Mouse (Mus musculus) adrenal gland, postnatal 10 days (tissue): ENCODE measurements around the gene Slc35a5. TPM values are rescaled to one million over a fixed set of nuclear protein-coding genes. Genes with fewer than 3 reads are reported as not detected.

Experiments
- DNase-seq: peaks from one replicate; pipeline ENCODE4 v3.0.0; 2021; ENCODE audit warnings: mixed read lengths
- total RNA-seq, 2 experiments: library from RNA; stranded (reverse); gene quantifications; 2 replicates each; pipeline ENCODE4 v1.2.3; 2021

The Slc35a5 gene
- total RNA-seq, 2 experiments from 2014 or later, result 23.2 to 26.2 TPM

DNA sequence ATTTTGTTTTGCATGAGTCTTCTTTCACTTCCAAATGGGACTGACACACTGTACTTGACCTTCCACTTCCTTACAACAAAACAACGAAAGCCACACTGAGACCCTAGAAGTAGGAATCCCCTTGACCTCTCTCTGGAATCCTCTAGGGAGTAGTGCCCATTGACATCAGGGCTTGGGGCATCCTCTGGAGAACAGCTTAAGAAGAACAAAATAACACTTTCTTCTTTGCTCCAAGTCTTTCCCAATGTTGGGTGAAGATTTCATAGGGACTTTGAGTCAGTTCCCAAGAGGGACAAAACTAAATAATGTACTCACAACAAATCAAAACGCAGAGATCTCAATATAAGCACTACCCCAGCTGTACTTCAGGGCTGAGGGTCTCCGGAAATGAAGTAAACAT is 39.7 kb downstream of the Slc35a5 start:
- DNase-seq, result no peak

DNA sequence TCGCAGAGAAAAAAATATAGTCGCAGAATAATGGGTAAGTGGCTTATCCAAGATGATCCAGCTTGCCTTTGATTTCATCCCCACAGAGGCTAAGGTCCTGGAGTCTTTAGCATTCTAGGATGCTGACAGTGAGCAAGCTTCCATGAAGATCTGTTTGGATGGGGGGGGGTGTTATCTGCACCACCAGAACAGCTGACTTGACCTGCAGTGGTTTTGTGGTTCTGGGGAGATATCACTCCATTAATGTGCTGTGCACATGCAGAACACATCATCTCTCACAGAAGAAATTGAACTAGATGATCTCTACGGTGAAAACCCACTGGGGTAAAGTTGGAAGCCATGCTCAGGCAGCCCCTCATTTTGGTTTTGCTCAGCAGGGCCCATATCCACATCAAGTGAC is 41.3 kb downstream of the Slc35a5 start:
- no peak for DNase-seq

DNA sequence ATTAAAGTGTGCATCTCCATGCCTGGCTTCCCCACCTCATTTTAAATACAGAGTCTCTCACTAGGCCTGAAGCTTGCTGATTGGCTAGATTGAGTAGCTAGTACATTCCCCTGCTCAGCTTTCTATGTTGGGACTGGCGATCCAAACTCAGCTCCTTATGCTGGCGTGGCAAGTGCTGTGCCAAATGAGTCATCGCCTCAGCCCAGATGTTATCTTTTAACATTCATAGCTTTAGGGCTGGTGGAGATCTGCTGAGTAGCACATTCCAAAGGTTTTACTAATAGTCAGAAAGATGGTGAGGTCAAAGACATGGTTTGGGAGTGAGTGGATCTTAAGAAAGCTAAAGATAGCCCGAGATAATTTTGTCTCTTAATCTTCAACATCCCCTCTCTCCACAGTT is 48.0 kb downstream of the Slc35a5 start:
- peak; percentile 60 for DNase-seq

DNA sequence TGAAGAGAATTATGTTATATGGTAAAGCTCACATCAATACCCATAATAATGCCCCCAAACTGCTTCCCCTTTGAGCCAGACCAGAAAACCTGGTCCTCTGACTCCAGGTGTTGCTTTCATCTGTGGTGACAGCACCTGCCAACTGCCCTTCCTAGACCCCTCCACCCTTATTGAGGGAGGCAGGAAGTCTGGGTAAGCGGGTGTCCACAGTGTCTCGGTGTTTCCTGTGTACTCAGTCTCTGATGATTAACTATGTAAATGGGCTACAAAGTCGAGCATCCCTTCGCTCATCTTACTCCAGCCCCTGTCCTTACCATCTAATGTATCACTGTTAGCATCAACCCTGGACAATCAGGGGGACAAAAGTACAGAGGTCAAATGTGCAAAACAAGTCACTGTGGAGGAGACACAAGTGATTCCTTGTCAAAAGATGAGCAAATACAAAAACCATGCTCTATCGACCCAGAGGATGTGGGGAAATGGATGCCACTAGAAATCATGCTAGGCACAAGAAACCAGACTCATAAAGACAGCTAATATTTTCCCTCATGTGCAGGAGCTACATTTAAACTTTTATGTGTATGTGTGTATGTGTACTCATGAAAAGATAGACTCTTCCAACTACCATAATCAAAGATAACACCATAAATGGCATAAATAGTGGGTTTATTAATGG is 50.2 kb downstream of the Slc35a5 start:
- no peak for DNase-seq

DNA sequence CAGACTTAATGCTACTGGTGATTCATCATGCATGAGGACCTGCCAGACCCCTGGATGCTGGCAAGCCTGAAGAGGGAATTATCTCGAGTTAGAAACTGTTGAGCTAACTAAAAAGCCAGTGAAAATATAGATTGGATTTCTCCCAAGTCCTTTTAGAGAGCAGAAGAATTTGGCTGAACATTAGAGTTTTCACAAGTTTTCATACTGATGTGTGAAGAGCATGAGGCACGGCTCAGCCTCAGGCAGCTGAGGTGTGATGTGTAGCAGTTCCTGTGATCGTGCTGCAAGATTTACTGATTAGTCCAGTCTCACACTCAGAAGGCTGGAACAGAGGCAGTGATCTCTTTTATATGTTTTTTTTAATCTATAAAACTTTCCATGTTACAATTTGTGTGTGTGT is 53.5 kb downstream of the Slc35a5 start:
- DNase-seq, result no peak

DNA sequence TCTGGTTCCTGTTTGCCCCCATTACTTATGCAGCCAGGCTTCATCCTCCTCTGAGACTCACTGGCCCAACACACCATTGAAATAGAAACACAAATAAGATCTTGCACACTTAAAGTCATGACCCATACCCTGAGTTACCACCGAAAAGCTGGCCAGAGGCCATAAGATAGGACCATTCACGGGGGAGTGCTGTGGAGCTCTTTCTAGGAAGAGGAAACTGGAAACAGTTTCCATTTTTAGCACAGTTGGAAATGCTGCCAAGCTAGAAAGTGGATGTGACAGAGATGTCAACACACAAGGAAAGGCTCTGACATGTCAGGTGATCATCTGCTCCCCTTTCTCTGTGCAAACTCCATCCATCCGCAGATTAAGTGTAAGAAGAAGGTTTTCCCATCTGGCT is 57.6 kb downstream of the Slc35a5 start:
- DNase-seq, result no peak

DNA sequence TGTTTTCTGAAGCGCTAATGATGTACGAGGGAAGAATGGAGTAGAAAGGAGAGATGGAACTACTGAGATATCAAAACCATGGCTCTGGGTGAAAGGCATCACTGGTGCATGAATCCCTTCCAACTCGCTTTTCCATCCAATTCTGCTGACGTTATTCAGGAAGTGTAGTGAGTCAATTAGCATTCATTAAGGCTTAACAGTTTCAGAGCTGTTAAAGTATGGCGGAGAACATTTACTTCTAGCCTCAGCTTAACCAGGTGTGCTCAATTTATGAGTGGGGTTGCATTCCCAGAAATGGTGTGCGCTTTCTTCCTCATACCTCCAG is 59.7 kb downstream of the Slc35a5 start:
- DNase-seq, result no peak

DNA sequence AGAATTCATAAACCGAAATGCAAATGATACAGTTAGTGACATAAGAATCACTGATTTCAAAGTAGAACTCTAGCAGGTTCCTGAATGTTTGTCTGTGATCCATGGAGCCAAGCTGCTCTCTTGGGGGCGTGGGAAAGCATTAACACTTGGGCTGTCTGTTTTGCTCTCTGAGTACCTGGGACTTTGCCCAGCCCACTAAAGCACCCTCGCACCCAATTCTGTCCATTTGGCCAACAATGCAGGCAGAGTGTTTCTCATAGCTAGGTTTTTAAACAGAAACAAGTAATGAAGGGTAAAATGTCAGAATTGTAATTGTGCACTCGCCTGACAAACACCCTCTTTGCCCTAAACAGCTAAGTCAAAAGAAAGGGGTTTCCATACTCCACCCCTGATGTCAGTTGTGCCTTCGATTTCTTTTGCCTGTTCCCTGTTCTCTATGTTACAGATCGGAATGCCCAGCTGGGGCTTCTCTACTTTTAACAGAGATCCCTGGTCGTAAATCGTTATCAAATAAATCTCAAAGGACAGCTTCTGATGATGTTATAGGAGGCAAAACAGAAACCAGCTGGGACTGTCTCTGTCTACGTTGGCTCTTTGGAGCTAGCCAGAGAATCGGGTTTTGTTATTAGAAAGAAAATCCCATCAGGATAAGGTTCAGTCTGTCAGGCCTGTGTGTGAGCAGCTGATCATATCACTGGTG is 60.2 kb downstream of the Slc35a5 start:
- no peak for DNase-seq

DNA sequence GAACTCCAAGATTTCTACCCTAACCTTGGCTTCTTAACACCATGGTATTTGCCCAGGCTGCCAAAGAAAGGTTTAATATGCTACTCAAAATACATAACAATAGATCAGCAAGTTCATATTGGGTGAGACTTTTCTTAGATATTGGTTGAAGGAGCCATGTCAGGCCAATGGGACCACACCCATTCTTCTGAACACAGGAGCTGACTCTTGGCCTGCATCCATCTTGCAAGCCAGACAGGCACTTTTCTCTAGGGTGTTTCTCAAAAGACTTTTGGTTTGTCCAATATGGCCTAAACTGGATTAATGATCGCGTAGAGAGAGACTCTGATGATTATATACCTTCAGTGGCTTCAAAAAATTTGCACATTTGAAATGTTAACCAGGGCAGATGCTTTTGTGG is 61.0 kb downstream of the Slc35a5 start:
- DNase-seq, result no peak

DNA sequence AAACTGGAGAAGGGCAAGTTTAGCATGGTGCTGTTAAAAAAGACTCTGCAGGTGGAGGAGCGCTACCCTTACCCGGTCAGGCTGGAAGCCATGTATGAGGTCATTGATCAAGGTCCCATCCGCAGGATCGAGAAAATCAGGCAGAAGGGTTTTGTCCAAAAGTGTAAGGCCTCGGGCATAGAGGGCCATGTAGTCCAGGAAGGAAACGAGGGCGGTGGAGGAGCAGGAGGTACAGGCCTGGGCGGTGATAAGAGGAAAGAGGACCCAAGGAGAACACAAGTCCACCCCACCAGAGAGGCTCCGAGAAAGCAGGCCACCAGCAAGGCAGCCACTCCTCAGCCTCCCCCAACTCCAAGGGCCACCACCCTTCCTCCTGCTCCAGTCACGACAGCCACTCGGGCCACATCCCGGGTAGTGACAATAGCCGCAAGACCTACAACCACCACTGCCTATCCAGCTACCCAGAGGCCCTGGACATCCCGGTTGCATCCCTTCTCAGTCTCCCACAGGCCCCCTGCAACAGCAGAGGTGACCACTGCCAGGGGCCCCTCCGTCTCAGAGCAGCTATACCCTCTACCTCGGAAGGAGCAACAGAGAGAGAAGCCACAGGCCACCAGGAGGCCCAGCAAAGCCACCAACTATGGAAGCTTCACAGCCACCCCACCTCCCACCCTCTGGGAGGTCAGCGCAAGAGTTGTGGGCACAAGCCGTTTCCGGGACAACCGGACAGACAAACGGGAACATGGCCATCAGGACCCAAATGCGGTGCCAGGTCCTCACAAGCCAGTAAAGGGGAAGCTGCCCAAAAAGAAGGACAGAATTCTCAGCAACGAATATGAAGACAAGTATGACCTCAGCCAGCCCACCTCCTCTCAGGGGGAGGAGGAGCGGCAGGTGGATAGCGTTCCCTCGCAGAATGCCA is 62.7 kb downstream of the Slc35a5 start:
- DNase-seq, result no peak

DNA sequence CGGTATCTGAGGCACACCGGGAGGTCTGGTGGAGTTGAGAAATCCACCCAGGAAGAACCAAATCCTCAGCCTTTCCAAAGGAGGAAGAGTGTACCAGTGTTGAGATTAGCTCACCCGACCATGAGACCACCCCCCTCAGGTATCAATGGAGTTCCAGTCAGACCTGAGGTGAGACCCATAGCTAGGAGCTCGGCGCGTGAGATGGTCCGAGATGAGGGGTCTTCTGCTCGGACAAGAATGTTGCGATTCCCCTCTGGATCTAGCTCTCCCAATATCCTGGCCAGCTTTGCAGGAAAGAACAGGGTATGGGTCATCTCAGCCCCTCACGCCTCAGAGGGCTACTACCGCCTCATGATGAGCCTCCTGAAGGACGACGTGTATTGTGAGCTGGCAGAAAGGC is 63.5 kb downstream of the Slc35a5 start:
- no peak for DNase-seq

DNA sequence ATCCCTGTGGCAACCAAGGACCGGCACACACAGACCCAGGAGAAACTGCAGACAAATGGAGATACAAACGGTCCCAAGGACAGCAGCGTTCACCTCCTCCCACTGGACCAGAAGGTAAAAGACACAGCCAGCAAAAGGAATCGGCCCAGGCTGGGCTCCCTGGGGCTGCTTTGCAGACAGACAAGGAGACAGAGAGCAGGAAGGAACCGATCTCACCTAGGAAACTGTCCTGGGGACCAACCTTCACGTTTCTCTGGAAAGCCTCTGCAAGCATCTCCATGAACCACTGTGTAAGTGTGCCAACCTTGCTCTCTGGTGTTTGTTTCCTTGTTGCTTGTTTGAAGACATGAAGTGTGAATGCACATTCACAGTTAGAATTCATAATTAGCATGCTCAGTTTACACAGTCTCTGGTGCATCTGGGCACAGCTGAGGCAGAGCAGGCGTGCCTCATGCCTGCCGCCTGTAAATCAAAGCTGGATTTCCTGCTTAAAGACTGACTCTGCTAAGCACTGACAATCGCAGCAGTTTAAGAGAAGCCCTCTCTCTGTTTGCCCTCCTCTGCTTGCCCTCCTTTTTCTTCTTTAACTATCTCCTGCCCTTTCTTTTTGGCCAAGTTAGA is 64.3 kb downstream of the Slc35a5 start:
- peak; percentile 39 for DNase-seq

DNA sequence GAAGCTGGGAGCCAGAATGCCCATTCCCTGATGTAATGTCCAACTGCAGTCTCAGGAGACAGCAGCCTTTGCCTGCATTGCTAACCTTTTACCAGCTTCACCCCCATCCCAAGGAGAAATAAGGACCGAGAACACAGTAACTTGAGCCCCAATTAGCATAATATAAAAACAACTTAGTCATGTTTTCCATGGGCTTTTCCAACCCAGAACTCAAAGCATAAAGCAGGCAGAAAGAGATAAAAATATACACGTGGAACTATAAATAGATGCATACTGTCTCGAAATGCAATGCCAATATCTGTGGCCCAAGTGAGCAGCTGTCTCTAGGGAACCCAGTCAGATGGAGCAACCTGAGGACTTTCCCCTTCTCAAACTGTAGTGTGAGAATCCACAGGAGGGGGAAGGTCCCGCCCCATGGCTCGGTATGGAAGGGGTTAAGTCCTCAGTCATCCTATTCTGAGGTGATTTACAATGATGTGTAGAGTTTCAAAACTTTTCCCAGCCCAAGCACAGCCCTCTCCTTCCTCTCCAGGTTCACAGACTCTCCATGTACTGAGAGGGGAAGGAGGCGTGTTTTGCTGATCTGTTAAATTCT is 65.3 kb downstream of the Slc35a5 start, which contains the start of gene Ccdc80:
Ccdc80 (plus strand) TSS at position 266 of the 595 bp plus-strand sequence.
- DNase-seq, result peak; percentile 49

DNA sequence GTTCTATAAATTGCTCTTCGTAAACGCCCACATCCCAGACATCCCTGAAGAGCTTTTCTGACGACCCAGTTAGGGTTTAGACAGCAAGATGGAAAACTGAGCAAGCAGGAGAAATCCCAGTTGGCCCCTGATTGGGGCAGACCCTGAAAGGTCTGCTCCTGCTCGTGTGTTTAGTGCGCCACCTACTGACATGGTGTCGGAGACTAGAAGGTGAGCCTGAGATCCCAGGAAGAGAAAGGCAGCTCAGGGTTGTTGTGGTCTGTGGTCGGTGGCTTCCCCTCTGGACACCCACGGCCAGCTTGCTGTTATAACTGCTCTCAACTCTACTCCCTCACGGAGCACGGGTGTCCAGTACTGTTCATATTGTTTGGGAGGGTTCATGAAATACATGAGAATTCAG is 68.5 kb downstream of the Slc35a5 start:
- DNase-seq, result peak; percentile 80

Other genes starting within 250 kb of the Slc35a5 start
- under 1 TPM; 0.15 to 0.21 TPM for gene Cd200r3, start 215.0 kb downstream of the Slc35a5 start, total RNA-seq
- 10 to 100 TPM; 60.7 to 82.4 TPM for gene Ccdc80, start 65.3 kb downstream of the Slc35a5 start, total RNA-seq
- gene Atg3, start 79 bp upstream of the Slc35a5 start, total RNA-seq, result 10 to 100 TPM; 39.9 to 45.3 TPM
- gene Btla, start 65.6 kb upstream of the Slc35a5 start, total RNA-seq, result 1 to 10 TPM; 2.6 to 2.7 TPM